In the genomic region with DNA sequence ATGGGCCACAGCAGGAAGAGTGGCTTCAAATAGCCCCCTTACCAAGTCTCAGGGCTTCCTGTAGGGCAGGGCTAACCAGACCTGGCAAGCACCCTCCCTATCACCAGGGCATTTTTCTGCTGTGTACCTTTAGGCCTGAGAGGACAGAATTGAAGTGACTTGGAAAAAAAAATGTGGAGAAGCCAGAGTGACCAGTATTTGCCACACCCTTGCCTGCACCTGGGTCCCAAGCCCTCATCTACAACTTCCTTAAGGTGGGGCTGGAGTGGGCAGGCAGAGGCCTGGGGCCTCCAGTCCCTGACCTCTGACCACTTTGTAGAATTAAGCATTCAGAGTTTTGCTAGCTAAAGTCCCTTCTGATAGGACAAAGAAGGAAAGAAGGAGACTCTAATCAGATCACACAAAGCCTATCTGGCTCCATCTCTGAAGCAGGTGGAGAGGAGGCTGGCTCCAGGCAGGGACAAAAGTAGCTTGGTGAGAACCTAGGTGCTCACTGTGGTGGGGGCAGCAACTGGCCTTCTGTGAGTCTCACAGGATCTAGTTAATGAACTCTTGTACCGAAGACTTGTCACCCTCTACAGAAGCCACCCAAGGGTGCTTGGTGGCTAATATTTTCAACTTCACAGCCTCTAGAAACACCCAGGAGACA, we compare ENCODE assay signal across 13 mouse cellular contexts. TPM values are rescaled to one million over a fixed set of nuclear protein-coding genes. Genes with fewer than 3 reads are reported as not detected.
DNase-seq lines count a peak whose midpoint lies in the region; ATAC-seq lines count a peak whose summit lies in the region.
"Had no signal": no experiment of that assay in that cellular context is flagged by ENCODE, and none has a peak within 500 bp of the region (broad histone marks: within the 10 kb centered on the region; RNA-seq: fewer than 3 reads in every experiment).

No protein-coding gene starts in this region.

- ATAC-seq in heart, embryonic 15.5 days (replicated peaks; ENCODE audit: insufficient number of reproducible peaks, insufficient read depth, low FRiP score, low read depth) = no peak
- ATAC-seq in lung, embryonic 16.5 days (ENCODE audit: low read depth) = peak; percentile 84
- peak; percentile 82 for ATAC-seq in stomach, embryonic 15.5 days (ENCODE audit: insufficient read depth, low FRiP score, low read depth)
- ATAC-seq: forebrain, embryonic 15.5 days; inflammation-experienced regulatory T-cells, adult 6 months; midbrain, embryonic 13.5 days had no signal

- H3K4me1 ChIP-seq in heart, embryonic 15.5 days (replicated peaks) = peaks cover 9% of the 10 kb centered on the region; the same call in 1 of the 2 replicates
- peaks cover 18% of the 10 kb centered on the region for H3K4me1 ChIP-seq in lung, embryonic 16.5 days (replicated peaks; ENCODE audit: control insufficient read depth, insufficient read depth, low read length)
- 0 out of 2 replicates have a peak, but pooled peaks cover 5% of the 10 kb centered on the region for H3K4me1 ChIP-seq in stomach, embryonic 15.5 days
- H3K4me1 ChIP-seq: forebrain, embryonic 15.5 days; midbrain, embryonic 13.5 days had no signal

- H3K36me3 ChIP-seq in heart, embryonic 15.5 days = no peaks in the 10 kb centered on the region
- H3K36me3 ChIP-seq in lung, embryonic 16.5 days (ENCODE audit: control insufficient read depth, insufficient read depth, low read length) = no peaks in the 10 kb centered on the region
- H3K36me3 ChIP-seq in stomach, embryonic 15.5 days = no peaks in the 10 kb centered on the region
- H3K36me3 ChIP-seq: forebrain, embryonic 15.5 days; midbrain, embryonic 13.5 days had no signal

- intact Hi-C loops in heart, postnatal 36 days (cut with DNase I) = no loop called here

- H3K27ac ChIP-seq in heart, embryonic 15.5 days = peak overlapping the region; percentile 6; the same call in 1 of the 2 replicates
- H3K27ac ChIP-seq in lung, embryonic 16.5 days (ENCODE audit: low read length) = peak overlapping the region; percentile 82
- peak overlapping the region; percentile 78 for H3K27ac ChIP-seq in stomach, embryonic 15.5 days
- H3K27ac ChIP-seq: forebrain, embryonic 15.5 days; liver, embryonic 14.5 days; midbrain, embryonic 13.5 days had no signal

- no peak for DNase-seq in heart, postnatal 36 days
- DNase-seq in thymus, postnatal 0 days (ENCODE audit: low spot score) = peak; percentile 15
- DNase-seq in thymus, postnatal 10 days (ENCODE audit: low spot score in 2 of 2) = no peak
- DNase-seq in cerebellum, postnatal 36 days = no peak
- no peak for DNase-seq in cerebellum, adult 8-10 months
- DNase-seq: right cerebral cortex, postnatal 25 days had no signal

- WGBS in heart, embryonic 15.5 days = 83% methylated on average over 1 of the region's 1 CpGs
- 62% methylated on average over 1 of the region's 1 CpGs for WGBS in lung, embryonic 16.5 days
- 73% methylated on average over 1 of the region's 1 CpGs for WGBS in stomach, embryonic 15.5 days

- H3K9me3 ChIP-seq in heart, embryonic 15.5 days (replicated peaks) = no peaks in the 10 kb centered on the region
- H3K9me3 ChIP-seq in lung, embryonic 16.5 days (ENCODE audit: control insufficient read depth, low read length) = no peaks in the 10 kb centered on the region
- H3K9me3 ChIP-seq in stomach, embryonic 15.5 days = no peaks in the 10 kb centered on the region
- H3K9me3 ChIP-seq: forebrain, embryonic 15.5 days; midbrain, embryonic 13.5 days had no signal

- no peak overlapping the region for H3K9ac ChIP-seq in heart, embryonic 15.5 days
- H3K9ac ChIP-seq in lung, embryonic 16.5 days (ENCODE audit: low read length) = no peak overlapping the region; the same call in 1 of the 2 replicates
- no peak overlapping the region for H3K9ac ChIP-seq in stomach, embryonic 15.5 days
- H3K9ac ChIP-seq: forebrain, embryonic 15.5 days; liver, embryonic 14.5 days; midbrain, embryonic 13.5 days had no signal

- H3K4me2 ChIP-seq in heart, embryonic 15.5 days = no peak overlapping the region
- no peak overlapping the region for H3K4me2 ChIP-seq in lung, embryonic 16.5 days (ENCODE audit: low read depth, low read length)
- H3K4me2 ChIP-seq in stomach, embryonic 15.5 days = no peak overlapping the region
- H3K4me2 ChIP-seq: forebrain, embryonic 15.5 days; midbrain, embryonic 13.5 days had no signal

- H3K27me3 ChIP-seq in heart, embryonic 15.5 days = no peaks in the 10 kb centered on the region
- H3K27me3 ChIP-seq in lung, embryonic 16.5 days (ENCODE audit: control insufficient read depth, insufficient read depth, low read depth, low read length) = no peaks in the 10 kb centered on the region
- H3K27me3 ChIP-seq in stomach, embryonic 15.5 days (replicated peaks) = no peaks in the 10 kb centered on the region
- H3K27me3 ChIP-seq: forebrain, embryonic 15.5 days; midbrain, embryonic 13.5 days had no signal

- H3K4me3 ChIP-seq in heart, embryonic 15.5 days = no peak overlapping the region
- no peak overlapping the region for H3K4me3 ChIP-seq in lung, embryonic 16.5 days (ENCODE audit: low read length)
- no peak overlapping the region for H3K4me3 ChIP-seq in stomach, embryonic 15.5 days (replicated peaks)
- H3K4me3 ChIP-seq: forebrain, embryonic 15.5 days; midbrain, embryonic 13.5 days had no signal

RNA-seq across cellular contexts. Expression of a gene that starts 13.5 kb away (rescaled TPM):
- 61.6 and 78.8 TPM in 2 replicates for polyA plus RNA-seq in heart, embryonic 15.5 days (2015; fragmentation: Nextera tagmentation; extraction: Ambion mirVana)
- total RNA-seq in heart, postnatal 36 days (2021) = 1 to 10 TPM; 1.7 to 2.4 TPM
- 106 and 107 TPM in 2 replicates for polyA plus RNA-seq in thymus, postnatal 0 days (2015; fragmentation: Nextera tagmentation; extraction: Ambion mirVana)
- 138 and 146 TPM in 2 replicates for polyA plus RNA-seq in lung, embryonic 16.5 days (2015; fragmentation: Nextera tagmentation; extraction: Ambion mirVana)
- 106 and 112 TPM in 2 replicates for polyA plus RNA-seq in stomach, embryonic 15.5 days (2015; fragmentation: Nextera tagmentation; extraction: Ambion mirVana)

RNA-seq across cellular contexts. Expression of a gene that starts 45.7 kb away (rescaled TPM):
- 834 and 862 TPM in 2 replicates for polyA plus RNA-seq in heart, embryonic 15.5 days (2015; fragmentation: Nextera tagmentation; extraction: Ambion mirVana)
- 1,000 to 10,000 TPM; 1,412 to 1,619 TPM for total RNA-seq in heart, postnatal 36 days (2021)
- polyA plus RNA-seq in thymus, postnatal 0 days (2015; fragmentation: Nextera tagmentation; extraction: Ambion mirVana) = 2,029 and 2,097 TPM in 2 replicates
- polyA plus RNA-seq in lung, embryonic 16.5 days (2015; fragmentation: Nextera tagmentation; extraction: Ambion mirVana) = 1,274 and 1,299 TPM in 2 replicates
- polyA plus RNA-seq in stomach, embryonic 15.5 days (2015; fragmentation: Nextera tagmentation; extraction: Ambion mirVana) = 1,334 and 1,421 TPM in 2 replicates

Comparison
In these comparisons a context has a peak if more than half of its experiments do, and no peak if none do; other contexts are left out.
1. H3K27ac ChIP-seq: peak in every context shown above with its lines; median percentile 82 in lung, embryonic 16.5 days; 78 in stomach, embryonic 15.5 days; 6 in heart, embryonic 15.5 days.